Mouse (Mus musculus) layer of hippocampus, postnatal 10 days (tissue): ENCODE results near the gene Creg2. TPM values are rescaled to one million over a fixed set of nuclear protein-coding genes. Genes with fewer than 3 reads are reported as not detected.
"Not testable (repeated sequence)": the region's sequence is repeated elsewhere in the genome, so short reads cannot be mapped to it uniquely, and the experiment has no call there.

Experiments used
- DNase-seq, 2 experiments: peaks; one replicate each; pipeline ENCODE4 v3.0.0; 2021; ENCODE audit warnings: low spot score in 2 of 2
- total RNA-seq, 2 experiments: library from RNA; stranded (reverse); gene quantifications; 2 replicates each; pipeline ENCODE4 v1.2.3; 2021

The Creg2 gene
- total RNA-seq, 2 experiments from 2014 or later: 51.6 to 54.2 TPM

- peak; percentile 31 to 39 for DNase-seq
These were observed 52.5 kb downstream of the Creg2 start for GRCm38 (mm10) chr1:39598726-39599125.

GRCm38 (mm10) chr1:39597135-39597534 is 54.1 kb downstream of the Creg2 start:
- not testable (repeated sequence) for DNase-seq

DNA sequence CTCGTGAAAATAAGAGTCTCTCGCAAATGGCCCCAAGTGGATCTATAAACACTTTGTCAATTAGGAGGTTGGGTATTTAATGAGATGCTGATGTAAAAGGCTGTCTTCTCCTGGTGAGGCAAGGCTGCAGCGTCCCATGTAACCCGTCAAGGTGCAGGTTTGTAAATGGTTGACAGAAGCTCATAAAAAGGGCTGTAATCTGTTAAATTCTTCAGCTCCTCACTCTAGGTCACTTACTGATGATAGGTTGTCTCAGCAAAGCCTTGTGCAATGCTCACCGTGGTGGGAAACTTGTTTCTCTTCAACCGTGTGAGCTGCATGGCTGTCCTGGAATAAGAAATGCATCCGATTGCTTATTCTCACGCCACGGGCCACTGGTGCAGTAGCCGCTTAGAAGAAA is 57.4 kb downstream of the Creg2 start:
- no peak for DNase-seq

- no peak for DNase-seq
These were observed 59.2 kb downstream of the Creg2 start for GRCm38 (mm10) chr1:39592090-39592489.

GRCm38 (mm10) chr1:39591557-39591956 is 59.7 kb downstream of the Creg2 start:
- not testable (repeated sequence) for DNase-seq

- no peak for DNase-seq
These were observed 61.1 kb downstream of the Creg2 start for GRCm38 (mm10) chr1:39590193-39590592.

DNA sequence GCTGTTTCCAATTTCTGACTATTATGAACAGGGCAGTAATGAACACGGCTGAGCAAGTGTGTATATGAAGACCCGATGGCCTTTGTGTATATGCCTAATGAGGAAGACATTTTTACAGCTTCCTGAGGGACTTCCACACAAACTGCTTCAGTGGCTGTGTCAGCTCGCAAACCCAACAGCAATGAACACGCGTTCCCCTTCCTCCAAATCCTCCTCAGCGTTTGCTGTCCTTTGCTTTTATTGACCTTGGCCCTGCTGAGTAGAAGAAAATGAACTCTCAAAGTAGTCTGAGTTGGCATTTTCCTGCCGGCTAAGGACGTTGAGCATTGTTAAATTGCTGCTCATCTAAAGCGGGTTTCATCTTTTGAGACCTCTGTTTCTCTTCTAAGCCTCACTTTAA is 65.9 kb downstream of the Creg2 start:
- DNase-seq: no peak

DNA sequence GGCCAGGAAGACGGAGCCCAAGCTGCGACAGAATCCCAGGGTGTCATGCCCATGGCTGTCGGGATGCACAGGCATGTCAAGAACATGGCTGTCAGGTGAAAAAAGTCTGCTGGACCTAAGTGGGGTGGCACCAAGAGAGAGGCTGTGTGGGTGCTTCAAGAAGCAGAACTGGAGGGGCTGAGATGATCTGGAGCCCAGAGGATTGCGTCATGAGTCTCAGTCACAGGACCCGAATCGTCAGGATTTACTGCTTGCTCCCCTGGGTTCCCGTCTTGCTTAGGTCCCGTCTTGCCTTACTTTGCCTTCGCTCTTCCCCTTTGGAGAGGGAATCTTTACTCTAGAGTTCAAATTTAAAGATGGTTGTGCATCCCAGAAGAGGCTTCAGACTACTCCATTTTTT is 68.1 kb downstream of the Creg2 start:
- no peak for DNase-seq

DNA sequence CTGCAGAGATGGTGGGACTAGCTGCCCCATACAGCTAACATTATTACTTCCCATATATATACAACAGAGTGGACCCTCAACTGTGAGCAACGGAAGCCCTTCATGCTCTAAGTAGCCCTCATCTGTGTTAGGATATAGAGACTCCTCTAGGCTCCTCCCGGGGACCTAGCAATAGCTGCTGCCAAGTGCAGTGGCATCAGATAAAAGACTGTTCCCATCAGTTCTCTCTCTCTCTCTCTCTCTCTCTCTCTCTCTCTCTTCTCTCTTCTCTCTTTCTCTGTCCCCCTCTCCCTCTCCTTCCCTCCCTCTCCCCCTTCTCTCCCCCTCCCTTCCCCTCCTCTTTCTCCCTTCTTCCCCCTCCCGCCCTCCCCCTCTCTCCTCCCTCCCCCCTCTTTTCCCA is 70.1 kb downstream of the Creg2 start:
- DNase-seq: no peak

GRCm38 (mm10) chr1:39579139-39579538 is 72.1 kb downstream of the Creg2 start:
- DNase-seq: no peak

DNA sequence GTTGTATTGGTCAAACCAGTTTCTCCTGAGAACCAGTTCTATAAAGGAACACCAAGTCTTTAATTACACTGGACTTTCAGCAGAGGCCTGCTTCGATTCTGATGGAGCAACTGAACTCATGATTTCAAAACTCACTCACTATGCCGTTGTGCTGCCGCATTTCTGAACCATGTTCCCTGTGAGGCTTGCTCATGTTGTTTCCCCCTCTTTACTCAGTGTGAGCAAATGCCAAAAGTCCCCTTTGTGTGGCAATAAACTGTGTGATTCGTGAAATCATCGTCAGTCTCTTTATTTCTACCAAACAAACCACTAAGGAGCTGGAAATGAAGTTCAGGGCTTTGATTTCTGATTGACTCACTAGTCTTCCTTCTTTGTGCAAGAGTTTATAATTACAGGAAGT is 72.8 kb downstream of the Creg2 start:
- no peak for DNase-seq

DNA sequence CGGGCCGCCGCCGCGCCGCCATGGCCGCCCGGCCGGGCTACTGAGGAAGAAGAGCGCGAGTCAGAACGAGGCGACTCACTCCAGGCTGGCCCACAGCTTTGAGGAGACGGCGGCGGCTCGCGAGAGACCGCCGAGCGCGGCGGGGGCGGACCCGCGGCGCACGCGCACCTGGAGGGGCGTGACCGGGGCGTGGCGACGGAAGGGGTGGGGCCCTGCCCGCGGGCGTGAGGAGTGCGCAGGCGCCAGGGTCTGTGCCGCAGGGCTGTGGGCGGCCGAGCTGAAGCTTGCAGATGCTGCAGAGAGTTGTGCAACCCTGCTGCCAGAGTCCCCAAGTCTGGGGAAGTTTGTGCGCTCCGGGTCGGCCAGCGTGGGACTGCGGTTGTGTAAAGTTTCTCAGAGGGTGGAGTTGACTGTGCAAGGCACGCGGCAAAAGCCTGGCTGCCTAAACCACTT is 74.0 kb downstream of the Creg2 start, which contains the start of gene Rnf149:
Rnf149 (minus strand) TSS at position 153 of the 453 bp plus-strand sequence.
- peak; percentile 95 to 98 for DNase-seq

GRCm38 (mm10) chr1:39576431-39577243 is 74.6 kb downstream of the Creg2 start:
- peak in 1 of 2 experiments; percentile 75 for DNase-seq

- DNase-seq: no peak
These were observed 75.4 kb downstream of the Creg2 start for GRCm38 (mm10) chr1:39575778-39576375.

- DNase-seq: no peak
These were observed 77.4 kb downstream of the Creg2 start for GRCm38 (mm10) chr1:39573890-39574289.

- DNase-seq: no peak
These were observed 79.6 kb downstream of the Creg2 start for GRCm38 (mm10) chr1:39571653-39572052.

Other genes with a start within 250 kb of the Creg2 start
- 10 to 100 TPM; 14.9 to 15.0 TPM for gene Tbc1d8, start 172.7 kb downstream of the Creg2 start, total RNA-seq
- gene Cnot11, start 116.5 kb downstream of the Creg2 start, total RNA-seq: 10 to 100 TPM; 23.8 to 24.2 TPM
- gene Rnf149, start 74.1 kb downstream of the Creg2 start, total RNA-seq: 10 to 100 TPM; 29.6 to 29.8 TPM
- under 1 TPM in 1 of 2 experiments, not detected in 1; 0.31 TPM for gene Rfx8, start 69.5 kb upstream of the Creg2 start, total RNA-seq
- gene Gm3646, start 153.9 kb upstream of the Creg2 start, total RNA-seq: not detected
- 100 to 1,000 TPM; 238 to 240 TPM for gene Map4k4, start 249.4 kb upstream of the Creg2 start, total RNA-seq